Mouse (Mus musculus): ENCODE results near the gene Csgalnact2. TPM values are rescaled to one million over a fixed set of nuclear protein-coding genes. Genes with fewer than 3 reads are reported as not detected.

Gene Csgalnact2
- polyA plus RNA-seq, 1 experiment = 12.8 TPM

GRCm38 (mm10) chr6:118162457-118163082, 23.6 kb upstream of the Csgalnact2 start:
- TF ChIP-seq POLR2A (IDR thresholded peaks at IDR 0.05; ENCODE audit: borderline replicate concordance, control insufficient read depth, low read depth, low read length) (no peak), CTCF (IDR thresholded peaks at IDR 0.05; ENCODE audit: control insufficient read depth, insufficient read depth, low read length) (no peak)
- Histone ChIP-seq H3K4me1 (ENCODE audit: control insufficient read depth, insufficient read depth, low read length) (no peaks in the 10 kb centered on the region), H3K4me3 (replicated peaks; ENCODE audit: control insufficient read depth, low read depth, low read length) (no peak overlapping the region), H3K27ac (ENCODE audit: control insufficient read depth, insufficient read depth, low read depth, low read length, poor library complexity) (no peak overlapping the region)
- 76% methylated on average over 12 of the region's 12 CpGs for WGBS

- Histone ChIP-seq H3K27ac (ENCODE audit: control insufficient read depth, insufficient read depth, low read depth, low read length, poor library complexity) (no peak overlapping the region), H3K4me3 (replicated peaks; ENCODE audit: control insufficient read depth, low read depth, low read length) (no peak overlapping the region), H3K4me1 (ENCODE audit: control insufficient read depth, insufficient read depth, low read length) (no peaks in the 10 kb centered on the region; the same call in 1 of the 2 replicates)
- WGBS = 79% methylated on average over 5 of the region's 5 CpGs
- no peak for TF ChIP-seq POLR2A (IDR thresholded peaks at IDR 0.05; ENCODE audit: borderline replicate concordance, control insufficient read depth, low read depth, low read length)
- TF ChIP-seq CTCF (IDR thresholded peaks at IDR 0.05; ENCODE audit: control insufficient read depth, insufficient read depth, low read length) = no peak
Observed at GRCm38 (mm10) chr6:118153091-118153490, 14.2 kb upstream of the Csgalnact2 start.

- Histone ChIP-seq H3K4me1 (ENCODE audit: control insufficient read depth, insufficient read depth, low read length) (no peaks in the 10 kb centered on the region; the same call in 1 of the 2 replicates), H3K4me3 (replicated peaks; ENCODE audit: control insufficient read depth, low read depth, low read length) (no peak overlapping the region), H3K27ac (ENCODE audit: control insufficient read depth, insufficient read depth, low read depth, low read length, poor library complexity) (no peak overlapping the region)
- TF ChIP-seq POLR2A (IDR thresholded peaks at IDR 0.05; ENCODE audit: borderline replicate concordance, control insufficient read depth, low read depth, low read length) (no peak), CTCF (IDR thresholded peaks at IDR 0.05; ENCODE audit: control insufficient read depth, insufficient read depth, low read length) (no peak)
- 36% methylated on average over 8 of the region's 8 CpGs for WGBS
Observed at GRCm38 (mm10) chr6:118150988-118151387, 12.0 kb upstream of the Csgalnact2 start.

- WGBS = 49% methylated on average over 2 of the region's 2 CpGs
- H3K27ac ChIP-seq (ENCODE audit: control insufficient read depth, insufficient read depth, low read depth, low read length, poor library complexity) = no peak overlapping the region
- TF ChIP-seq CTCF (IDR thresholded peaks at IDR 0.05; ENCODE audit: control insufficient read depth, insufficient read depth, low read length) (no peak), POLR2A (IDR thresholded peaks at IDR 0.05; ENCODE audit: borderline replicate concordance, control insufficient read depth, low read depth, low read length) (no peak)
Observed at GRCm38 (mm10) chr6:118150538-118150937, 11.6 kb upstream of the Csgalnact2 start.

GRCm38 (mm10) chr6:118150128-118150527, 11.2 kb upstream of the Csgalnact2 start:
- 48% methylated on average over 4 of the region's 4 CpGs for WGBS
- Histone ChIP-seq H3K4me3 (replicated peaks; ENCODE audit: control insufficient read depth, low read depth, low read length) (no peak overlapping the region), H3K4me1 (ENCODE audit: control insufficient read depth, insufficient read depth, low read length) (no peaks in the 10 kb centered on the region; the same call in 1 of the 2 replicates), H3K27ac (ENCODE audit: control insufficient read depth, insufficient read depth, low read depth, low read length, poor library complexity) (no peak overlapping the region)
- no peak for TF ChIP-seq POLR2A (IDR thresholded peaks at IDR 0.05; ENCODE audit: borderline replicate concordance, control insufficient read depth, low read depth, low read length)
- TF ChIP-seq CTCF (IDR thresholded peaks at IDR 0.05; ENCODE audit: control insufficient read depth, insufficient read depth, low read length) = no peak

More at GRCm38 (mm10) chr6:118150538-118150937, 11.6 kb upstream of the Csgalnact2 start:
- H3K4me1 ChIP-seq (ENCODE audit: control insufficient read depth, insufficient read depth, low read length) = no peaks in the 10 kb centered on the region; the same call in 1 of the 2 replicates
- no peak overlapping the region for H3K4me3 ChIP-seq (replicated peaks; ENCODE audit: control insufficient read depth, low read depth, low read length)

GRCm38 (mm10) chr6:118140961-118141360, 2.0 kb upstream of the Csgalnact2 start:
- no peak for TF ChIP-seq CTCF (IDR thresholded peaks at IDR 0.05; ENCODE audit: control insufficient read depth, insufficient read depth, low read length)
- no peak for TF ChIP-seq POLR2A (IDR thresholded peaks at IDR 0.05; ENCODE audit: borderline replicate concordance, control insufficient read depth, low read depth, low read length)
- Histone ChIP-seq H3K4me1 (ENCODE audit: control insufficient read depth, insufficient read depth, low read length) (no peaks in the 10 kb centered on the region; the same call in 1 of the 2 replicates), H3K27ac (ENCODE audit: control insufficient read depth, insufficient read depth, low read depth, low read length, poor library complexity) (peak overlapping the region; percentile 6; the same call in 1 of the 2 replicates), H3K4me3 (replicated peaks; ENCODE audit: control insufficient read depth, low read depth, low read length) (no peak overlapping the region)
- 29% methylated on average over 6 of the region's 6 CpGs for WGBS

GRCm38 (mm10) chr6:118137148-118137547, 1.8 kb downstream of the Csgalnact2 start:
- H3K4me1 ChIP-seq (ENCODE audit: control insufficient read depth, insufficient read depth, low read length) = peaks cover 2% of the 10 kb centered on the region; the same call in 1 of the 2 replicates
- peak overlapping the region; percentile 59; the same call in 1 of the 2 replicates for H3K27ac ChIP-seq (ENCODE audit: control insufficient read depth, insufficient read depth, low read depth, low read length, poor library complexity)
- peak overlapping the region; percentile 58 for H3K4me3 ChIP-seq (replicated peaks; ENCODE audit: control insufficient read depth, low read depth, low read length)
- TF ChIP-seq CTCF (IDR thresholded peaks at IDR 0.05; ENCODE audit: control insufficient read depth, insufficient read depth, low read length) = no peak
- no peak for TF ChIP-seq POLR2A (IDR thresholded peaks at IDR 0.05; ENCODE audit: borderline replicate concordance, control insufficient read depth, low read depth, low read length)
- WGBS = 11% methylated on average over 2 of the region's 2 CpGs

- TF ChIP-seq CTCF (IDR thresholded peaks at IDR 0.05; ENCODE audit: control insufficient read depth, insufficient read depth, low read length) = no peak
- no peak for TF ChIP-seq POLR2A (IDR thresholded peaks at IDR 0.05; ENCODE audit: borderline replicate concordance, control insufficient read depth, low read depth, low read length)
- WGBS = 51% methylated on average over 1 of the region's 1 CpGs
- H3K27ac ChIP-seq (ENCODE audit: control insufficient read depth, insufficient read depth, low read depth, low read length, poor library complexity) = no peak overlapping the region
- peaks cover 4% of the 10 kb centered on the region; the same call in 1 of the 2 replicates for H3K4me1 ChIP-seq (ENCODE audit: control insufficient read depth, insufficient read depth, low read length)
- no peak overlapping the region for H3K4me3 ChIP-seq (replicated peaks; ENCODE audit: control insufficient read depth, low read depth, low read length)
Observed at GRCm38 (mm10) chr6:118134461-118134860, 4.5 kb downstream of the Csgalnact2 start.
